ENCODE assay signal across 11 mouse cellular contexts in the genomic region with DNA sequence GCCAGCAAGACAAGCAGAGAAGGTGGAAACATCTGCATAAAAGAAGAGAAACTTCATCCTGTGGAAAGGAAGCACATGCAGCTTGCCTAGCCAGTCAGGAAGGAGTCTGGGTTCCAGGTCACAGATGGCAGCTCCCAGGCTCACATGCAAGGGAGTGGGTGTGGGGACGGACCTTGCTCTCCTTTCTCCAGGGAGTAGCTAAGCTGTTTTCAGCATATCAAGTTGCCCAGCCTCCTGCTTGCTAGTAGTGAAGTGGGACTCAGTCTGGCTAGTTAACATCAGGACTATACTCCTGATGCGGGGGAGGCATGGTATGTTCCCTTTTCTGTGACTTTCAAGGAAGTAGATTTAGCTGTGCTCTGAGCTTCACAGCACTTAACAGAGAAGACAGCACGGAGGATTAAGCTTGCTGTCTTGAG.
DNase-seq lines count a peak whose midpoint lies in the region; ATAC-seq and TF ChIP-seq lines count a peak whose summit lies in the region.
"Had no signal": no experiment of that assay in that cellular context is flagged by ENCODE, and none has a peak within 500 bp of the region (broad histone marks: within the 10 kb centered on the region; RNA-seq: fewer than 3 reads in every experiment).

No protein-coding gene starts in this region.

- TF ChIP-seq POLR2A in liver, adult 2 months (IDR thresholded peaks at IDR 0.05; ENCODE audit: extremely low read depth, insufficient read depth, low read length), result no peak

- no peak overlapping the region for H3K9ac ChIP-seq in liver, adult 2 months (ENCODE audit: low read depth, low read length)
- H3K9ac ChIP-seq in liver, embryonic 11.5 days (ENCODE audit: low read depth, low read length), result no peak overlapping the region
- H3K9ac ChIP-seq in intestine, embryonic 15.5 days, result no peak overlapping the region
- H3K9ac ChIP-seq in stomach, embryonic 16.5 days (ENCODE audit: low read length), result no peak overlapping the region
- H3K9ac ChIP-seq in forebrain, embryonic 12.5 days, result no peak overlapping the region
- H3K9ac ChIP-seq: embryonic facial prominence, embryonic 13.5 days had no signal

- H3K9me3 ChIP-seq in liver, embryonic 11.5 days (ENCODE audit: control insufficient read depth, low read length), result no peaks in the 10 kb centered on the region
- no peaks in the 10 kb centered on the region for H3K9me3 ChIP-seq in intestine, embryonic 15.5 days
- no peaks in the 10 kb centered on the region for H3K9me3 ChIP-seq in stomach, embryonic 16.5 days (replicated peaks; ENCODE audit: control insufficient read depth, low read length)
- no peaks in the 10 kb centered on the region for H3K9me3 ChIP-seq in forebrain, embryonic 12.5 days
- H3K9me3 ChIP-seq: embryonic facial prominence, embryonic 13.5 days had no signal

- DNase-seq in frontal cortex, postnatal 25 days (ENCODE audit: low spot score in 2 of 2), result no peak
- peak; percentile 17 for DNase-seq in liver, adult 2 months (ENCODE audit: extremely low read depth, low read depth, low spot score)
- DNase-seq in liver, embryonic 11.5 days (ENCODE audit: low spot score), result no peak
- no peak for DNase-seq in cerebellum, adult 18-20 months
- DNase-seq: heart, postnatal 14 days; midbrain, embryonic 14.5 days had no signal

- peak; percentile 99 for ATAC-seq in frontal cortex, adult (ENCODE audit: low TSS enrichment)
- no peak; the same call in 1 of the 2 replicates for ATAC-seq in liver, embryonic 11.5 days (replicated peaks; ENCODE audit: low FRiP score)
- peak; percentile 83 for ATAC-seq in intestine, embryonic 15.5 days
- peak; percentile 33; the same call in 1 of the 2 replicates for ATAC-seq in stomach, embryonic 16.5 days (ENCODE audit: insufficient read depth, low FRiP score)
- no peak for ATAC-seq in forebrain, embryonic 12.5 days (ENCODE audit: low FRiP score)

- no peak overlapping the region for H3K4me2 ChIP-seq in liver, embryonic 11.5 days
- no peak overlapping the region for H3K4me2 ChIP-seq in intestine, embryonic 15.5 days (replicated peaks)
- H3K4me2 ChIP-seq in stomach, embryonic 16.5 days (ENCODE audit: low read depth, low read length), result no peak overlapping the region
- no peak overlapping the region for H3K4me2 ChIP-seq in forebrain, embryonic 12.5 days
- H3K4me2 ChIP-seq: embryonic facial prominence, embryonic 13.5 days had no signal

- TF ChIP-seq CTCF in liver, adult 2 months (IDR thresholded peaks at IDR 0.05; ENCODE audit: low read depth, low read length), result no peak

- no peak overlapping the region for H3K27ac ChIP-seq in liver, adult 2 months (replicated peaks; ENCODE audit: insufficient read depth, low read depth, low read length)
- no peak overlapping the region for H3K27ac ChIP-seq in liver, embryonic 11.5 days (ENCODE audit: low read depth, low read length)
- no peak overlapping the region for H3K27ac ChIP-seq in intestine, embryonic 15.5 days
- no peak overlapping the region for H3K27ac ChIP-seq in stomach, embryonic 16.5 days (ENCODE audit: low read length)
- no peak overlapping the region for H3K27ac ChIP-seq in forebrain, embryonic 12.5 days
- H3K27ac ChIP-seq: embryonic facial prominence, embryonic 13.5 days had no signal

- no peaks in the 10 kb centered on the region for H3K36me3 ChIP-seq in liver, adult 2 months (ENCODE audit: control insufficient read depth, insufficient read depth, low read length)
- no peaks in the 10 kb centered on the region for H3K36me3 ChIP-seq in liver, embryonic 11.5 days (ENCODE audit: control insufficient read depth, insufficient read depth, low read length)
- no peaks in the 10 kb centered on the region for H3K36me3 ChIP-seq in intestine, embryonic 15.5 days
- H3K36me3 ChIP-seq in stomach, embryonic 16.5 days (ENCODE audit: control insufficient read depth, insufficient read depth, low read length), result no peaks in the 10 kb centered on the region
- no peaks in the 10 kb centered on the region for H3K36me3 ChIP-seq in forebrain, embryonic 12.5 days (replicated peaks)
- H3K36me3 ChIP-seq: embryonic facial prominence, embryonic 13.5 days had no signal

- no peaks in the 10 kb centered on the region for H3K27me3 ChIP-seq in liver, adult 2 months (ENCODE audit: control insufficient read depth, insufficient read depth, low read length)
- no peaks in the 10 kb centered on the region for H3K27me3 ChIP-seq in liver, embryonic 11.5 days (replicated peaks; ENCODE audit: control insufficient read depth, insufficient read depth, low read length)
- H3K27me3 ChIP-seq in intestine, embryonic 15.5 days (replicated peaks), result no peaks in the 10 kb centered on the region
- H3K27me3 ChIP-seq in stomach, embryonic 16.5 days (ENCODE audit: control insufficient read depth, insufficient read depth, low read length), result no peaks in the 10 kb centered on the region
- H3K27me3 ChIP-seq in forebrain, embryonic 12.5 days, result no peaks in the 10 kb centered on the region
- H3K27me3 ChIP-seq: embryonic facial prominence, embryonic 13.5 days had no signal

- WGBS in liver, adult 2 months, result 58% methylated on average over 3 of the region's 3 CpGs
- WGBS in liver, embryonic 11.5 days, result 27% methylated on average over 3 of the region's 3 CpGs
- 47% methylated on average over 3 of the region's 3 CpGs for WGBS in intestine, embryonic 15.5 days
- 45% methylated on average over 3 of the region's 3 CpGs for WGBS in stomach, embryonic 16.5 days
- WGBS in forebrain, embryonic 12.5 days, result 57% methylated on average over 3 of the region's 3 CpGs

- no peak overlapping the region for H3K4me3 ChIP-seq in liver, adult 2 months (ENCODE audit: insufficient read depth, low read depth, low read length)
- H3K4me3 ChIP-seq in liver, embryonic 11.5 days (ENCODE audit: low read depth, low read length), result no peak overlapping the region
- H3K4me3 ChIP-seq in intestine, embryonic 15.5 days (replicated peaks), result no peak overlapping the region
- H3K4me3 ChIP-seq in stomach, embryonic 16.5 days (replicated peaks; ENCODE audit: low read length), result no peak overlapping the region
- no peak overlapping the region for H3K4me3 ChIP-seq in forebrain, embryonic 12.5 days (replicated peaks)
- H3K4me3 ChIP-seq: embryonic facial prominence, embryonic 13.5 days had no signal

- no peaks in the 10 kb centered on the region for H3K4me1 ChIP-seq in liver, adult 2 months (ENCODE audit: control insufficient read depth, insufficient read depth, low read length)
- H3K4me1 ChIP-seq in liver, embryonic 11.5 days (replicated peaks; ENCODE audit: control insufficient read depth, insufficient read depth, low read length), result no peaks in the 10 kb centered on the region
- H3K4me1 ChIP-seq in intestine, embryonic 15.5 days (replicated peaks), result no peaks in the 10 kb centered on the region
- no peaks in the 10 kb centered on the region for H3K4me1 ChIP-seq in stomach, embryonic 16.5 days (ENCODE audit: control insufficient read depth, insufficient read depth, low read length)
- H3K4me1 ChIP-seq in forebrain, embryonic 12.5 days, result no peaks in the 10 kb centered on the region

- H3K79me2 ChIP-seq in liver, adult 2 months (ENCODE audit: control insufficient read depth, insufficient read depth, low read length), result no peaks in the 10 kb centered on the region

Comparison
In these comparisons a context has a peak if more than half of its experiments do, and no peak if none do; other contexts are left out.
1. ATAC-seq: peak in frontal cortex, adult (single experiment), intestine, embryonic 15.5 days (single experiment) and stomach, embryonic 16.5 days (single experiment); none in liver, embryonic 11.5 days (single experiment) and forebrain, embryonic 12.5 days (single experiment).